Mouse (Mus musculus) brown adipose tissue, adult 24 weeks (tissue): ENCODE measurements around the gene Pglyrp2. TPM values are rescaled to one million over a fixed set of nuclear protein-coding genes. Genes with fewer than 3 reads are reported as not detected.

Source experiments
- polyA plus RNA-seq: library from polyadenylated mRNA; stranded (reverse); fragments of >200 nt; gene quantifications from 2 replicates; pipeline ENCODE4 v1.2.4, GENCODE M21; 2012; ENCODE audit not compliant: missing spikeins, insufficient read depth, insufficient read length

The Pglyrp2 gene
- polyA plus RNA-seq, 1 experiment = not detected

Other genes starting within 250 kb of the Pglyrp2 start
- gene Ephx3, start 234.6 kb downstream of the Pglyrp2 start, polyA plus RNA-seq = not detected in 2 replicates
- 19.2 and 20.7 TPM in 2 replicates for gene Brd4, start 139.4 kb downstream of the Pglyrp2 start, polyA plus RNA-seq
- gene Akap8, start 102.9 kb downstream of the Pglyrp2 start, polyA plus RNA-seq = 20.9 and 26.8 TPM in 2 replicates
- 23.0 and 27.9 TPM in 2 replicates for gene Akap8l, start 73.6 kb downstream of the Pglyrp2 start, polyA plus RNA-seq
- gene Wiz, start 34.7 kb downstream of the Pglyrp2 start, polyA plus RNA-seq = 10.3 and 14.1 TPM in 2 replicates
- 1.9 TPM in 1 of 2 replicates, not detected in the other for gene Rasal3, start 20.6 kb downstream of the Pglyrp2 start, polyA plus RNA-seq
- 0.67 TPM in 1 of 2 replicates, not detected in the other for gene Cyp4f39, start 28.6 kb upstream of the Pglyrp2 start, polyA plus RNA-seq
- gene Cyp4f17, start 81.9 kb upstream of the Pglyrp2 start, polyA plus RNA-seq = 3.8 and 3.9 TPM in 2 replicates
- gene Cyp4f16, start 112.4 kb upstream of the Pglyrp2 start, polyA plus RNA-seq = 6.3 and 7.3 TPM in 2 replicates
- not detected in 2 replicates for gene Cyp4f37, start 197.1 kb upstream of the Pglyrp2 start, polyA plus RNA-seq
- not detected in 2 replicates for gene Cyp4f40, start 234.7 kb upstream of the Pglyrp2 start, polyA plus RNA-seq